Mouse (Mus musculus): ENCODE measurements around the gene Srcin1.

DNA sequence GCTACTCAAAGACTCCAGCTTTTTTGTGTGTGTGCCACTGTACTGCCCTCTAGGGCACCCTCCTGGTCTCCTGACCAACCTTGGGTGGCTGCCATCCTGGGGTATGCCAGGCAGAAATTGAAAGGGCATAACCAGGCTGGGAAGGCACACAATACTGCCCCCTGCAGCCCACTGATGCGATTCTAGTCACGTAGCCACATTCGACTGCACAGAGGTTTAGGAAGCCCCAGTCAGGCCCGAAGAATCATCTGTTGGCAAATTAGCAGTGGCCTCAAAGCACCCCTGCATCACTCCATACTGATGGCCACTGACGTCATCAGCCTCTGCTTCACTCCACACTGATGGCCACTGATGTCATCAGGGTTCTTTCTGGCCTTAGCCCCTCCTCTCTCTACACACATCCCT is 43.4 kb upstream of the Srcin1 start:
- TF ChIP-seq CTCF (IDR thresholded peaks at IDR 0.05; ENCODE audit: borderline replicate concordance, control insufficient read depth, extremely low read depth, insufficient read depth, low read length, poor library complexity) = no peak
- TF ChIP-seq POLR2A (IDR thresholded peaks at IDR 0.05; ENCODE audit: control insufficient read depth, extremely low read depth, insufficient read depth, low read length, poor library complexity) = no peak
